Mouse (Mus musculus): ENCODE data around the gene Syndig1.

DNA sequence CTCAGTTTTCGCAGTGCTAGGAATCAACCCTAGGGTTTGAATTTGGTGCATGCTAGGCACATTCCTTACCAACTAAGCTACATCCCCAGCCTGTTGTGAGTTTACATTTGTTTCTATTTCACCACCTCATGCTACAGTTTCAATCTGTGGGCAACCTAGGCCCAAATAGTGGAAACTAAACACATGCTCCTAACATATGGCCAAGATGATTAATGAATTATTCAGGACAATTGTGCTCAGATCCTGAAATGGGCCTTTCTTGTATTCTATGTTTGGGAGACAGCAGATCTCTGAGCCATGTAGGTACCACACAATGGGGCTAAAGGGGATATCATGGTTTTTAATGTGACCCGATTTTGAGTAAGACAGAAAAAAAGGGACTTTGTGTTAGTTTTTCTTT is 96.9 kb downstream of the Syndig1 start:
- TF ChIP-seq CTCF (IDR thresholded peaks at IDR 0.05; ENCODE audit: insufficient read depth, low read depth, low read length) (no peak), POLR2A (IDR thresholded peaks at IDR 0.05; ENCODE audit: insufficient read depth, low read depth, low read length) (no peak)
